ENCODE assay signal across 24 mouse cellular contexts in the genomic region with DNA sequence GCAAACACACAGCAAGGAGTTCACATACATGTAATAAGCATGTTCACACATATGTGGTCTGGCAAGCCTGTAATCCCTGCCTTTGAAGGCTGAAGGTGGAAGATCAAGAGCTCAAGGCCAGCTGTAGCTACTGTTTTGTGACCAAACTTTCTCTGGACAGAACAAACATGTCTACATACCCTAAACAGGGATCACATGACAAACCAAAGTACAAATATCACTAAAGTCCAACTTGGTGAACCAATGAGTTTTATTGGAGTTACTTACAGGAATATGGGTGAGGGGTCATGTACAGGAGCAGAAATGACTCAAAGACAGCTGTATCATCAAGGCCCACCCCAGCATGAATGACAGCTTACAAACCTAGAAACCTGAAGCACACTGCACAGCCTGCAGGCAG. TPM values are rescaled to one million over a fixed set of nuclear protein-coding genes. Genes with fewer than 3 reads are reported as not detected.
"Had no signal": no experiment of that assay in that cellular context is flagged by ENCODE, and none has a peak within 500 bp of the region (broad histone marks: within the 10 kb centered on the region; RNA-seq: fewer than 3 reads in every experiment).

No protein-coding gene starts in this region.

- H3K4me3 ChIP-seq: layer of hippocampus, adult 2 months; limb, embryonic 10.5 days; limb, embryonic 13.5 days; liver, embryonic 15.5 days; midbrain, embryonic 12.5 days; midbrain, embryonic 15.5 days; neural tube, embryonic 12.5 days; neural tube, embryonic 15.5 days had no signal

- H3K27me3 ChIP-seq: limb, embryonic 13.5 days; liver, embryonic 15.5 days; midbrain, embryonic 12.5 days; midbrain, embryonic 15.5 days; neural tube, embryonic 12.5 days; neural tube, embryonic 15.5 days had no signal

- H3K4me1 ChIP-seq: limb, embryonic 10.5 days; limb, embryonic 13.5 days; liver, embryonic 15.5 days; neural tube, embryonic 12.5 days; neural tube, embryonic 15.5 days had no signal

- H3K36me3 ChIP-seq: limb, embryonic 10.5 days; limb, embryonic 13.5 days; liver, embryonic 15.5 days; midbrain, embryonic 12.5 days; midbrain, embryonic 15.5 days; neural tube, embryonic 12.5 days; neural tube, embryonic 15.5 days had no signal

- DNase-seq: kidney, postnatal 14 days; liver; lung, adult 2 months; lung, postnatal 14 days; lung, postnatal 4 days; right cerebral cortex, adult 18-20 months; right cerebral cortex, postnatal 14 days; right cerebral cortex, postnatal 4 days; thymus, adult 2 months; thymus, postnatal 14 days; thymus, postnatal 4 days had no signal

- H3K27ac ChIP-seq: layer of hippocampus, adult 2 months; limb, embryonic 10.5 days; limb, embryonic 13.5 days; liver, embryonic 15.5 days; midbrain, embryonic 12.5 days; midbrain, embryonic 15.5 days; neural tube, embryonic 12.5 days; neural tube, embryonic 15.5 days; stomach, postnatal 0 days had no signal

RNA-seq across cellular contexts. Expression of gene Glrp1, which starts 56.6 kb away (rescaled TPM):
- polyA plus RNA-seq: intestine, embryonic 16.5 days; kidney, embryonic 16.5 days; large intestine, adult 2 months; limb, embryonic 10.5 days; limb, embryonic 13.5 days; midbrain, embryonic 12.5 days; midbrain, embryonic 15.5 days; neural tube, embryonic 12.5 days; neural tube, embryonic 15.5 days; stomach, embryonic 14.5 days; stomach, postnatal 0 days had no signal
